Mouse (Mus musculus): Measurements from ENCODE around the gene Pdcd11. TPM values are rescaled to one million over a fixed set of nuclear protein-coding genes. Genes with fewer than 3 reads are reported as not detected.

The Pdcd11 gene
- polyA plus RNA-seq (2012; rRNA removed): 11.3 and 12.2 TPM in 2 replicates

DNA sequence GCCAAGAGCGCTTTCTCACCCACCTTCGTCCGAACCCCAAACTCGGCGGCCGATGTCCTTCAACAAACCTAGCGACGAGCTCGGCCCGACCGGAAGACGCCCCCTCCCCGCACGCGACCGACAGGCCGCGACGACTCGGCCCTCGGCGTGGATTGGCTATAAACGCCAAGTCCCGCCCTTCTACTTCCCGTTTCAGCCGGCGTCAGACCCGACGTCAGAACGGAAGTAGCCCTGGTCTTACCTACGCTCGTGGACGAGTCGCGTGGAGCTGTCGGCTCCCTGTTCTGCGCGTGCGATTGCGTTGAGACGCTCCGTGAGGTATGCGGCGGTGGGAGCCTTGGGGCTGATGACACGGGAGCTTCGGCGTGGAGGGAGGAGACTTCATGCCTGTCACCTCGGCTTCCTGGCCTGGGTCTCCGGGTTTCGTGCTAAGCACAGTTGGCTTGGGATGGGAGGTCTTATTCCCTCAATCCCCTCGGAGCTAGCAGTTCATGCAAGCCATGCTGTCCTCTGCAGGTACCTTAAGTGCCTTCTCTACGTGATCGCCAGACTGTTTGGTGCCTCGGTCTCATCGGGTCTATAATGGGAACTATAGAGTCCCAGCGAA, at the start of gene Pdcd11, which contains the start of gene Usmg5:
Pdcd11 (plus strand) TSS at position 219 of the 607 bp plus-strand sequence.
Usmg5 (minus strand) TSS at position 98 of the 607 bp plus-strand sequence.
- TF ChIP-seq CTCF (IDR thresholded peaks at IDR 0.05; ENCODE audit: extremely low read depth, insufficient read depth, low read length) (no peak), POLR2A (IDR thresholded peaks at IDR 0.05; ENCODE audit: extremely low read depth, insufficient read depth, low read length) (peak; percentile 77)
- Histone ChIP-seq H3K4me3 (ENCODE audit: insufficient read depth, low read length) (peak within 1 kb of the TSS; percentile 94), H3K4me1 (ENCODE audit: control insufficient read depth, insufficient read depth, low read length) (peaks cover 6% of the 10 kb centered on the region), H3K27ac (ENCODE audit: insufficient read depth, low read length) (peak within 1 kb of the TSS; percentile 84)

DNA sequence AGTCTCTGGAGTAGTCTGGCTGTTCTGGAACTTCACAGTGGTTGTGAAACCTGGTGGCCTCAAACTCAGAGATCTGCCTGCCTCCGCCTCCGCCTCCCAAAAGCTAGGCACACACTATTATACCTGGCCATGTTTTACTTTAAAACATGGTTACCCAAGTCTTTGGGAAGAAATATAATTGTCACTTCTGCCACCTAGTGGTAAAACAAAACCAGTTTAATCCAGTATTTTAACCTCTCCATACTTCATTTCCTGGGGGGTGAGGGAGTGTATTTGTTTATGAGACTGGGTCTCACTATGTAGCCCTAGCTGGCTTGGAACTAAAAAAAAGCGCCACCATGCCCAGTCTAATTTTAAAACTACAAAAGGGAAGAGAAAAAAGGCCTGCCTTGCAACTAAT, 47.0 kb upstream of the Pdcd11 start:
- Histone ChIP-seq H3K27ac (ENCODE audit: insufficient read depth, low read length) (no peak overlapping the region), H3K4me3 (ENCODE audit: insufficient read depth, low read length) (no peak overlapping the region), H3K4me1 (ENCODE audit: control insufficient read depth, insufficient read depth, low read length) (peaks cover 3% of the 10 kb centered on the region)
- TF ChIP-seq POLR2A (IDR thresholded peaks at IDR 0.05; ENCODE audit: extremely low read depth, insufficient read depth, low read length): no peak
- no peak for TF ChIP-seq CTCF (IDR thresholded peaks at IDR 0.05; ENCODE audit: extremely low read depth, insufficient read depth, low read length)

DNA sequence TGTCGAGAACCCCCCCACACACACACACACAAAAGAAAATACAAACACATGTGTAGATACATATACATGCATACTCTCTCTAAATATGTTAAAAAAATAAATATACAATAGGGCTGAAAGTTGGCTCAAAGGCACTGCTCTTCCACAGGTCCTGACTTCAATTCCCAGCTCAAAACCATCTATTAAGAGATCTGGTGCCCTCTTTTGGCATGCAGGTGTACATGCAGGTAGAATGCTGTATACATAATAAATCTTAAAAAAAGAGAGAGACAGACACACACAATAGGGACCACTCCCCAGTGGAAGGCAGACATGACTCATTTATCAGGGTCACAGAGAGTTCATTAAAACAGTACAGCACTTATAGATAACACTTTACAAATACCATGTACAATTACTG, 44.2 kb upstream of the Pdcd11 start:
- Histone ChIP-seq H3K4me3 (ENCODE audit: insufficient read depth, low read length) (no peak overlapping the region), H3K27ac (ENCODE audit: insufficient read depth, low read length) (no peak overlapping the region), H3K4me1 (ENCODE audit: control insufficient read depth, insufficient read depth, low read length) (peaks cover 5% of the 10 kb centered on the region)
- TF ChIP-seq CTCF (IDR thresholded peaks at IDR 0.05; ENCODE audit: extremely low read depth, insufficient read depth, low read length) (0 out of 2 replicates have a peak, but pooled peaks have one; percentile 0), POLR2A (IDR thresholded peaks at IDR 0.05; ENCODE audit: extremely low read depth, insufficient read depth, low read length) (no peak)

DNA sequence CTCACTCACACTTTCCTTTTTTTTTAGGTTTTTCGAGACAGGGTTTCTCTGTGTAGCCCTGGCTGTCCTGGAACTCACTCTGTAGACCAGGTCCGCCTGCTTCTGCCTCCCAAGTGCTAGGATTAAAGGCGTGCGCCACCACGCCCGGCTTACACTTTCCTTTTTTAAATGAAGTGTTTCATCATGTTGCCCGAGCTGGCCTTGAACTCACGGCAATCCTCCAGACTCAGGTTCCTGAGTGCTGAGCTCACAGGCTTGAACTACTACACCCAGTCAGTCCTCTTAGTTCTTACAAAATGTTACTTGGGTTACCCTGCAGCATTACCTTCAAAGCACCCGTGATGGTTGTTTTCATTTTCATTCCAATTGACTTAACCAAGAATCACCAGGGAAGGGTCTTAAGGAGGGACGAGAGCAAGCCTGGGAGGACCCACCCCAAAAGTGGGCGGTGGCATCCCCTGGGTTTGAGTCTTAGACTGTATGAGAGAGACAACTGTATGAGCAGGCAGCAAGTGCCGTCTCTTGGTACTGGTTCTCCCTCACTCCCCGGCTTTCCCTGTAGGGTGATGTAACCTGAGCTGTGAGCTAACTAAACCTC, 43.2 kb upstream of the Pdcd11 start:
- Histone ChIP-seq H3K4me3 (ENCODE audit: insufficient read depth, low read length) (no peak overlapping the region), H3K27ac (ENCODE audit: insufficient read depth, low read length) (no peak overlapping the region), H3K4me1 (ENCODE audit: control insufficient read depth, insufficient read depth, low read length) (peaks cover 5% of the 10 kb centered on the region)
- TF ChIP-seq CTCF (IDR thresholded peaks at IDR 0.05; ENCODE audit: extremely low read depth, insufficient read depth, low read length): no peak
- no peak for TF ChIP-seq POLR2A (IDR thresholded peaks at IDR 0.05; ENCODE audit: extremely low read depth, insufficient read depth, low read length)

DNA sequence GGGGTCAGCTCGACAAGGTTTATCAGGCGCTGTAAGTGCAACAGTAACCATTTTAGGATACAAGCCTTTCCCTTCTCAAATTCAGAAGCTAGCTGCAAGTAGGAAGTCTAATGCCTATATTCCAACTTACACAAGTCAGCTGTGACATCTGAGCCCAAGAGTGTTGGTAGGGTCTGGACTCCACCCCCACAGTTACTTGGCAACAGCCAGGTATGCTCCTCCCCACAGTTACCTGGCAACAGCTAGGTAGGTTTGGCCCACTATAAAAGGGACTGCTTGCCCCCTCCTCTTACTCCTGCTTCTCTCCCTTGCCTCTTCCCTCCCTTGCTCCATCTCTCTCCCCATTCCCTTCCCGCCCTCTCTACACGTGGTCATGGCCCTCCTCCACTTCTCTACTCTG, 41.5 kb upstream of the Pdcd11 start:
- TF ChIP-seq CTCF (IDR thresholded peaks at IDR 0.05; ENCODE audit: extremely low read depth, insufficient read depth, low read length) (no peak), POLR2A (IDR thresholded peaks at IDR 0.05; ENCODE audit: extremely low read depth, insufficient read depth, low read length) (no peak)
- Histone ChIP-seq H3K4me1 (ENCODE audit: control insufficient read depth, insufficient read depth, low read length) (peaks cover 5% of the 10 kb centered on the region), H3K4me3 (ENCODE audit: insufficient read depth, low read length) (peak overlapping the region; percentile 79; the same call in 1 of the 2 replicates)

DNA sequence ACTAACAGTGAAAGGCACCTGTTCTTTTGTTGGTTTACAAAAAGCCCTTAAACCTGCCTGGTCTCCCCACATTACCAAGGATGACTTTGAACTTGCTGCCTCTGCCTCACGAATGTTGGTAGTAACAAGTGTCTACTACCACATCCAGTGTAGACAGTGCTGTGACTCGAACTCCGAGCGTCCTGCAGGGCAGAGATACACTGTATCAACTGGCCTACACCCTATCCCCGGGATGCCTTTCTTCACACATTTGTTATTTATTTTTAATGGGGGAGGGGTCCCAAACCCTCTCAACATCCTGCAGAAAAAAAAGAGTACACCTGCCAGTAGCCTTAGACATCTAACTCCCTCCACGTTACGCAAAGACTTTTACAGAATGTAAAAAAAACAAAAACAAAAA, 40.7 kb upstream of the Pdcd11 start:
- H3K4me3 ChIP-seq (ENCODE audit: insufficient read depth, low read length): peak overlapping the region; percentile 79
- H3K4me1 ChIP-seq (ENCODE audit: control insufficient read depth, insufficient read depth, low read length): peaks cover 5% of the 10 kb centered on the region
- TF ChIP-seq POLR2A (IDR thresholded peaks at IDR 0.05; ENCODE audit: extremely low read depth, insufficient read depth, low read length) (no peak), CTCF (IDR thresholded peaks at IDR 0.05; ENCODE audit: extremely low read depth, insufficient read depth, low read length) (no peak)
- H3K27ac ChIP-seq (ENCODE audit: insufficient read depth, low read length): no peak overlapping the region

More for the DNA sequence above, 41.5 kb upstream of the Pdcd11 start:
- no peak overlapping the region for H3K27ac ChIP-seq (ENCODE audit: insufficient read depth, low read length)

DNA sequence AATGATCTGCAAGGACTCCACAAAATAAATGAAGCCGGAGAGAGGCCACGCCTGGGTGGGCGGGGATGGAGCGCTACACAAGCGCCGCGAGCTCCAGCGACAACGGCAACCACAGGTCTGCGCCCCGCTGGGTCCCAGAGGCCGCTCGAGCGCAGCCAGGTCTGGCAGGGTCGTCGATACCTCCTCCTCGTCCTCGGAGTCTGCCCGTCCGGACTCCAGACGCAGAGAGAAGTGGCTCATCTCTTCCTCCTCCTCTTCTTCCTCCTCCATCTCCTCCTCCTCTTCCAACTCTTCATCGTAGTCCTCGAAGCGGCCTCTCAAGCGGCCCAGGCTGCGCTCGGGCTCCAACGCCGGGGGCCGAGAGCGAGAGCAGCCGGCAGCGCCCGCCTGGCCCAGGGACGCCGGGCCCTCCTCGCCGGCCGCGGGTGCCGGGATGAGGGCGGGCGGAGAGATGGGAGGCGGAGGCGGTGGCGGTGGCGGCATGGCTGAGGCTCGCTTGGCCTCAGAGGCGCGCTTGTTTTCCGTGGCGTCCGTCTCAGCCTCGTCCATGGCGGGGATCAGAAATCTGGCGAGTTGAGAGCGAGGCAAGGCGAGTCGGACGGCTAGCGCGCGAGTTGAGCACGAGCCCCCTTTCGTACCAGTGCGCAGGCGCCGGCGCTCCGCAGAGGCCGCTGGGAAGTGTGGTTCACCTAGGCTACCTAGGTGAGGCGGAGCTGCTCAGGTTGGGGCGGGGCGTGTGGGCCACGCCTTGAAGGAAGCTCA, 40.1 kb upstream of the Pdcd11 start, which contains the start of gene Pcgf6:
Pcgf6 (minus strand) TSS at position 636 of the 762 bp plus-strand sequence.
- peak within 1 kb of the TSS; percentile 79 for H3K4me3 ChIP-seq (ENCODE audit: insufficient read depth, low read length)
- H3K4me1 ChIP-seq (ENCODE audit: control insufficient read depth, insufficient read depth, low read length): peaks cover 5% of the 10 kb centered on the region
- H3K27ac ChIP-seq (ENCODE audit: insufficient read depth, low read length): 0 out of 2 replicates have a peak within 1 kb of the TSS, but pooled peaks have one; percentile 4
- TF ChIP-seq CTCF (IDR thresholded peaks at IDR 0.05; ENCODE audit: extremely low read depth, insufficient read depth, low read length): no peak
- peak; percentile 58; the same call in 1 of the 2 replicates for TF ChIP-seq POLR2A (IDR thresholded peaks at IDR 0.05; ENCODE audit: extremely low read depth, insufficient read depth, low read length)

DNA sequence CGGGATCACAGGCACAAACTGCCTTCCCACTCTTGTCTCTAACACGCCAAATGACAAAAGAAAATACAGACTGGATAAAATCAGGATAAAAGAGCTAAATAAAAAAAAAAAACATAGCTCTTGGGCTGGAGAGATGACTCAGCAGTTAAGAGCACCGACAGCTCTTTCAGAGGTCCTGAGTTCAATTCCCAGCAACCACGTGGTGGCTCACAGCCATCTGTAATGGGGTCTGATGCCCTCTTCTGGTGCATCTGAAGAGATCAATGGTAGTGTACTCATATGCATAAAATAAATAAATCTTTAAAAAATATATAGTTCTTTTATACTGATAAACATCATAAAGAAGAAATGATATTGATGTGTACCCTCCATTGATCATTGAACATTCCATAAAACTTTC, 37.6 kb upstream of the Pdcd11 start:
- H3K27ac ChIP-seq (ENCODE audit: insufficient read depth, low read length): no peak overlapping the region
- H3K4me1 ChIP-seq (ENCODE audit: control insufficient read depth, insufficient read depth, low read length): peaks cover 5% of the 10 kb centered on the region
- no peak overlapping the region for H3K4me3 ChIP-seq (ENCODE audit: insufficient read depth, low read length)
- TF ChIP-seq POLR2A (IDR thresholded peaks at IDR 0.05; ENCODE audit: extremely low read depth, insufficient read depth, low read length): no peak

DNA sequence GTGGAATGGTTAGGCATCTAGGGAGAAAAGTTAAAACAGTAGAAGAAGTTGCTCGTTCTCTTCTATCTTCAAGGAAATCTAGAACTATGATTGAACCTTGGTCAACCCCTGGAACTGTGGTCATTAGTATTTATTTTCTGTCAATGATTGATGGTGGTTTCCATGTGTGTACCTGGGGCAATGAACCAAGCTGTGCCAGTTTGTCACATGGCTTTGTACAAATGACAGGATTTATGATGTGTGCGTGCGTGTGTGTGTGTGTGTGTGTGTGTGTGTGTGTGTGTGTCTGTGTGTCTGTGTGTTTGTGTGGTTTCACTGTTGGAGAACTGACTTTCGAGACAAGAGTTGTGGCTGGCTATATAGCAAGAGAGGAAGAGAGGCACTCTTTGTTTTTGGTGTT, 37.1 kb upstream of the Pdcd11 start:
- H3K4me1 ChIP-seq (ENCODE audit: control insufficient read depth, insufficient read depth, low read length): peaks cover 5% of the 10 kb centered on the region
- H3K27ac ChIP-seq (ENCODE audit: insufficient read depth, low read length): no peak overlapping the region
- TF ChIP-seq POLR2A (IDR thresholded peaks at IDR 0.05; ENCODE audit: extremely low read depth, insufficient read depth, low read length) (no peak), CTCF (IDR thresholded peaks at IDR 0.05; ENCODE audit: extremely low read depth, insufficient read depth, low read length) (no peak)
- H3K4me3 ChIP-seq (ENCODE audit: insufficient read depth, low read length): no peak overlapping the region
